In the genomic region with DNA sequence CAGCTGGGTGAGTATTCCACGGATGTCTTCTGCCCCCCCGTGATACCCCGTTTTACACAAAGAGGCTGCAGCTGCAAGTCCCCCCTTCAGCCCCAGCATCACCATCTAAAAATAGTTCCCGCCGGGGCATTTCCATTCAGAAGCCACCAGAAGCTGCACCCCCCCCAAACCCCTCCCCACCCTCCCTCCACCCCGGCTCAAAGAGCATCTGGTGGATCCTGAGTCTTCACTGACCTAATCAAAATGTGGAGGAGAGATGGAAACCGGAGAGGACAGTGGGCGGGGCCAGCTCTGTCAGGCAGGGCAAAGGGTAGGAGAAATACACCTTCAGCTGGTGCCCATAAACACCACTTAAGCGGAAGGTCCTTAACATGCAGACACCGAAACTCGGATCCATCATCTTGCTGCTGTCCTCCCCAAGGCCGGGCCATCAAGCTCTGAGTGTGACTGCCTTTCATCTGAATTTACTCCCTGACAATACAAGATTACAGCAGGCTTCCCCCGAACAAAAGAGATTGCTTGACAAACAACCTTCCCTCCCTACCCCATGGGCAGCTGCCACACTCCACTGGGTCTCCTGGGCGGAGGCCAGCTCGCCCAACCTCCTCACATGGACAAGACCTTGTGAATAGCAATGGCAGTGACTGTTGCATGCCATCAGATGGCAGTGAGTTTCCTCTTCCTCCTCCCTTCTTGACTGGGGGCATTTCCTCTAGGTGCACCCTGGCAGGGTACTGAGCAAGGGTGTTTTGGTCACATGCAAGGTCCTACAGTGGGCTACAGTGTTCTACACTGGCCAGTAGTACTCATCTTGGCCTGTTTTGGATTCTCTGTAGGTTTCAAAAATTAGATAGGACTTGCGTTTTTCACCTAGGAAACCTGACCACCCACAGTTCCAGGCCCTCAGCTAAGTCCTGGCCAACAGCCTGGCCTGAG, we compare ENCODE assay signal across 11 mouse cellular contexts. TPM values are rescaled to one million over a fixed set of nuclear protein-coding genes. Genes with fewer than 3 reads are reported as not detected.
DNase-seq lines count a peak whose midpoint lies in the region; ATAC-seq lines count a peak whose summit lies in the region.
"Had no signal": no experiment of that assay in that cellular context is flagged by ENCODE, and none has a peak within 500 bp of the region (broad histone marks: within the 10 kb centered on the region; RNA-seq: fewer than 3 reads in every experiment).

No protein-coding gene starts in this region.

- H3K9ac ChIP-seq in heart, embryonic 12.5 days, result no peak overlapping the region
- no peak overlapping the region for H3K9ac ChIP-seq in forebrain, embryonic 16.5 days (replicated peaks; ENCODE audit: low read depth, low read length)
- H3K9ac ChIP-seq in neural tube, embryonic 15.5 days (replicated peaks), result no peak overlapping the region
- no peak overlapping the region for H3K9ac ChIP-seq in liver, embryonic 11.5 days (ENCODE audit: low read depth, low read length)
- H3K9ac ChIP-seq: embryonic facial prominence, embryonic 15.5 days had no signal

- WGBS in heart, embryonic 12.5 days, result 38% methylated on average over 16 of the region's 16 CpGs
- 17% methylated on average over 16 of the region's 16 CpGs for WGBS in forebrain, embryonic 16.5 days
- WGBS in neural tube, embryonic 15.5 days, result 11% methylated on average over 16 of the region's 16 CpGs
- 51% methylated on average over 16 of the region's 16 CpGs for WGBS in liver, embryonic 11.5 days

- H3K4me3 ChIP-seq in heart, embryonic 12.5 days, result no peak overlapping the region
- H3K4me3 ChIP-seq in forebrain, embryonic 16.5 days (replicated peaks; ENCODE audit: low read length), result no peak overlapping the region
- no peak overlapping the region for H3K4me3 ChIP-seq in neural tube, embryonic 15.5 days (replicated peaks)
- no peak overlapping the region for H3K4me3 ChIP-seq in liver, embryonic 11.5 days (ENCODE audit: low read depth, low read length)
- H3K4me3 ChIP-seq: embryonic facial prominence, embryonic 15.5 days had no signal

- no peak overlapping the region for H3K4me2 ChIP-seq in heart, embryonic 12.5 days
- no peak overlapping the region for H3K4me2 ChIP-seq in forebrain, embryonic 16.5 days (ENCODE audit: low read length)
- H3K4me2 ChIP-seq in neural tube, embryonic 15.5 days, result peak overlapping the region; percentile 22; the same call in 1 of the 2 replicates
- no peak overlapping the region for H3K4me2 ChIP-seq in liver, embryonic 11.5 days
- H3K4me2 ChIP-seq: embryonic facial prominence, embryonic 15.5 days had no signal

- no peak for DNase-seq in heart, adult 11 months
- peak; percentile 79 for DNase-seq in kidney, postnatal 14 days
- DNase-seq in spleen, postnatal 4 days (ENCODE audit: low spot score in 2 of 2), result no peak
- DNase-seq in frontal cortex, postnatal 10 days (ENCODE audit: low spot score in 2 of 2), result no peak
- no peak for DNase-seq in liver, embryonic 11.5 days (ENCODE audit: low spot score)
- DNase-seq: heart, postnatal 4 days; right cerebral cortex, adult 18-20 months had no signal

- peaks cover 17% of the 10 kb centered on the region for H3K4me1 ChIP-seq in heart, embryonic 12.5 days (replicated peaks)
- H3K4me1 ChIP-seq in forebrain, embryonic 16.5 days (replicated peaks; ENCODE audit: control insufficient read depth, insufficient read depth, low read length), result peaks cover 8% of the 10 kb centered on the region; the same call in 1 of the 2 replicates
- peaks cover 15% of the 10 kb centered on the region for H3K4me1 ChIP-seq in neural tube, embryonic 15.5 days
- no peaks in the 10 kb centered on the region for H3K4me1 ChIP-seq in liver, embryonic 11.5 days (replicated peaks; ENCODE audit: control insufficient read depth, insufficient read depth, low read length)

- ATAC-seq in heart, embryonic 12.5 days (ENCODE audit: insufficient number of reproducible peaks, low FRiP score), result peak; percentile 61; the same call in 1 of the 2 replicates
- ATAC-seq in forebrain, embryonic 16.5 days, result peak; percentile 76
- peak; percentile 80; the same call in 1 of the 2 replicates for ATAC-seq in neural tube, embryonic 15.5 days (ENCODE audit: low FRiP score)
- ATAC-seq in liver, embryonic 11.5 days (replicated peaks; ENCODE audit: low FRiP score), result no peak

- H3K9me3 ChIP-seq in heart, embryonic 12.5 days (replicated peaks), result no peaks in the 10 kb centered on the region
- no peaks in the 10 kb centered on the region for H3K9me3 ChIP-seq in forebrain, embryonic 16.5 days (ENCODE audit: control insufficient read depth, low read length)
- H3K9me3 ChIP-seq in neural tube, embryonic 15.5 days (replicated peaks), result no peaks in the 10 kb centered on the region
- H3K9me3 ChIP-seq in liver, embryonic 11.5 days (ENCODE audit: control insufficient read depth, low read length), result no peaks in the 10 kb centered on the region
- H3K9me3 ChIP-seq: embryonic facial prominence, embryonic 15.5 days had no signal

- no peak overlapping the region for H3K27ac ChIP-seq in heart, embryonic 12.5 days (ENCODE audit: poor library complexity, severe bottlenecking)
- 0 out of 2 replicates have a peak overlapping the region, but pooled peaks have one; percentile 2 for H3K27ac ChIP-seq in forebrain, embryonic 16.5 days (ENCODE audit: low read length)
- no peak overlapping the region for H3K27ac ChIP-seq in neural tube, embryonic 15.5 days (replicated peaks)
- no peak overlapping the region for H3K27ac ChIP-seq in liver, embryonic 11.5 days (ENCODE audit: low read depth, low read length)
- H3K27ac ChIP-seq: embryonic facial prominence, embryonic 15.5 days had no signal

- H3K36me3 ChIP-seq in heart, embryonic 12.5 days, result no peaks in the 10 kb centered on the region
- H3K36me3 ChIP-seq in forebrain, embryonic 16.5 days (ENCODE audit: control insufficient read depth, insufficient read depth), result no peaks in the 10 kb centered on the region
- no peaks in the 10 kb centered on the region for H3K36me3 ChIP-seq in neural tube, embryonic 15.5 days
- H3K36me3 ChIP-seq in liver, embryonic 11.5 days (ENCODE audit: control insufficient read depth, insufficient read depth, low read length), result no peaks in the 10 kb centered on the region
- H3K36me3 ChIP-seq: embryonic facial prominence, embryonic 15.5 days had no signal

- peaks cover 22% of the 10 kb centered on the region for H3K27me3 ChIP-seq in heart, embryonic 12.5 days (replicated peaks)
- no peaks in the 10 kb centered on the region for H3K27me3 ChIP-seq in forebrain, embryonic 16.5 days (replicated peaks; ENCODE audit: control insufficient read depth, insufficient read depth, low read length)
- H3K27me3 ChIP-seq in neural tube, embryonic 15.5 days (replicated peaks), result no peaks in the 10 kb centered on the region
- H3K27me3 ChIP-seq in liver, embryonic 11.5 days (replicated peaks; ENCODE audit: control insufficient read depth, insufficient read depth, low read length), result no peaks in the 10 kb centered on the region; the same call in 1 of the 2 replicates
- H3K27me3 ChIP-seq: embryonic facial prominence, embryonic 15.5 days had no signal

RNA-seq across cellular contexts. Expression of a gene that starts 32.3 kb away (rescaled TPM):
- not detected in 2 replicates for polyA plus RNA-seq in heart, embryonic 12.5 days (2016; fragmentation: Nextera tagmentation; extraction: Ambion mirVana)
- polyA plus RNA-seq in forebrain, embryonic 16.5 days (2015; fragmentation: Nextera tagmentation; extraction: Ambion mirVana), result 0.07 and 0.33 TPM in 2 replicates
- 0.33 and 0.73 TPM in 2 replicates for polyA plus RNA-seq in neural tube, embryonic 15.5 days (2015; fragmentation: Nextera tagmentation; extraction: Ambion mirVana)
- polyA plus RNA-seq in liver, embryonic 11.5 days (2014; fragmentation: Nextera tagmentation; extraction: Ambion mirVana), result not detected in 2 replicates

RNA-seq across cellular contexts. Expression of a gene that starts 39.2 kb away (rescaled TPM):
- polyA plus RNA-seq in heart, embryonic 12.5 days (2016; fragmentation: Nextera tagmentation; extraction: Ambion mirVana), result 348 and 375 TPM in 2 replicates
- 462 and 475 TPM in 2 replicates for polyA plus RNA-seq in forebrain, embryonic 16.5 days (2015; fragmentation: Nextera tagmentation; extraction: Ambion mirVana)
- polyA plus RNA-seq in neural tube, embryonic 15.5 days (2015; fragmentation: Nextera tagmentation; extraction: Ambion mirVana), result 541 and 661 TPM in 2 replicates
- 320 and 354 TPM in 2 replicates for polyA plus RNA-seq in liver, embryonic 11.5 days (2014; fragmentation: Nextera tagmentation; extraction: Ambion mirVana)
